Mouse (Mus musculus) liver, adult 2 months (tissue): Measurements from ENCODE around the gene Gpd1l. TPM values are rescaled to one million over a fixed set of nuclear protein-coding genes. Genes with fewer than 3 reads are reported as not detected.
A peak's percentile ranks its signal among the peaks of the same experiment; 100 is the strongest.

Experiments
- DNase-seq: peaks from one replicate; pipeline ENCODE4 v3.0.0-alpha.2; 2011; ENCODE audit warnings: low read depth, low spot score; ENCODE audit errors: extremely low read depth
- H3K27ac ChIP-seq: fragments of 200-500 bp; replicated peaks from 2 replicates; pipeline ENCODE4 v1.5.1; 2012; ENCODE audit warnings: low read depth, mild to moderate bottlenecking, control low read depth, inconsistent platforms, low read length; ENCODE audit not compliant: insufficient read depth
- H3K27me3 ChIP-seq: fragments of 200-500 bp; 2 replicates; pipeline ENCODE4 v1.6.1; 2012; ENCODE audit warnings: mild to moderate bottlenecking, moderate library complexity, low read length, inconsistent platforms; ENCODE audit not compliant: control insufficient read depth, insufficient read depth
- H3K36me3 ChIP-seq: fragments of 200-500 bp; 2 replicates; pipeline ENCODE4 v1.6.1; 2012; ENCODE audit warnings: low read length, inconsistent platforms; ENCODE audit not compliant: control insufficient read depth, insufficient read depth
- H3K4me1 ChIP-seq: fragments of 200-500 bp; 2 replicates; pipeline ENCODE4 v1.6.1; 2011; ENCODE audit warnings: low read length; ENCODE audit not compliant: control insufficient read depth, insufficient read depth
- H3K4me3 ChIP-seq: fragments of 200-500 bp; 2 replicates; pipeline ENCODE4 v1.5.1; 2011; ENCODE audit warnings: low read depth, mild to moderate bottlenecking, control low read depth, low read length, moderate library complexity; ENCODE audit not compliant: insufficient read depth
- H3K79me2 ChIP-seq: fragments of 200-500 bp; 2 replicates; pipeline ENCODE4 v1.6.1; 2012; ENCODE audit warnings: inconsistent platforms, mild to moderate bottlenecking, low read length, moderate library complexity; ENCODE audit not compliant: control insufficient read depth, insufficient read depth
- H3K9ac ChIP-seq: fragments of 200-500 bp; 2 replicates; pipeline ENCODE4 v1.6.1; 2012; ENCODE audit warnings: low read depth, mild to moderate bottlenecking, control low read depth, inconsistent platforms, low read length
- CTCF ChIP-seq: fragments of 200-500 bp; IDR thresholded peaks from 2 replicates; pipeline ENCODE4 v1.5.1; 2011; ENCODE audit warnings: low read depth, low read length, control low read depth
- POLR2A ChIP-seq: fragments of 200-500 bp; IDR thresholded peaks from 2 replicates; pipeline ENCODE4 v1.6.1; 2011; ENCODE audit warnings: low read length, control low read depth; ENCODE audit not compliant: insufficient read depth; ENCODE audit errors: extremely low read depth
- WGBS: fragments of 180-500 bp; shearing (Covaris S2); methylation state at CpG from one replicate; pipeline ENCODE4 v1.1.7; 2018; 5-methylcytosine and 5-hydroxymethylcytosine counted together
- polyA plus RNA-seq: library from polyadenylated mRNA; depleted of rRNA; stranded (reverse); fragments of >200 nt; gene quantifications from 2 replicates; pipeline ENCODE4 v1.2.3, GENCODE M21; 2012
- total RNA-seq: library from RNA; depleted of rRNA; stranded (reverse); fragments of >200 nt; gene quantifications from 2 replicates; pipeline ENCODE4 v1.2.3, GENCODE M21; 2014

Gene Gpd1l
- total and polyA plus RNA-seq, 2 experiments: 12.6 to 21.3 TPM

DNA sequence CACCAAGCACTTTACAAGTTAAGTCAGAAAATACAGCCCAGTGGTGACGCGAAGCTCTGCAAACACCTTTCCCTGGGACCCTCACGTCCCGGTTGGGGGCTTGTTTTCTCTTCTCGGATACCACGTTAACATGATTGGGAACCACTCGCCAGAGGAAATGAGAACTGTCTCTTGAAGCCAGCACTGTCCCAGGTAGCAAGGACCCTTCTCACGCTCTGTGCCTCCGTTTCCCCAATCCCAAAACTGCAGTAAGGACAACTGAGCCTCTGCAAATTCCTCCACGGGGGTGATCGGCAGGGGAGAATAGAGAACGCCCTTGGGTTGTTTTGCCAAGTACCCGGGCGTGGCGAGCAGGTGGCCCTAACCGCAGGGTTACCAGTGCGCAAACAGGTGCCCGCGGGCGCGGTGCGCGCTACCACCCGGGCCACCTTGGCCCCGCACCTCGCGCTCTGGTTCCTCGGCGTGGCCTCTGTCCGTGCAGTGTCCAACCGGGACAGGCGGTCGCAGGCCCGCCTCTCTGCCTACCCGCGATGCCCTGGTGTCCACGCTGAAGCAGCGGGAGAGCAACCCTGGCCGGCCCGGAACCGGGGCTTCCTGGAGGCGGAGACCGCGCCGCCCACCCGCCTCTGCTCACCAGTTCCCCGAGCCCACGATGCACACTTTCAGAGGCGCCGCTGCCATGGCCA lies 607 bp downstream of the Gpd1l start:
- H3K27me3 ChIP-seq: no peaks in the 10 kb centered on the region
- peaks cover 6% of the 10 kb centered on the region for H3K4me1 ChIP-seq
- no peak for TF ChIP-seq CTCF
- TF ChIP-seq POLR2A: no peak
- peak overlapping the region; percentile 70 for H3K4me3 ChIP-seq
- H3K9ac ChIP-seq: peak overlapping the region; percentile 83
- WGBS: under 1% methylated on average over 50 of the region's 50 CpGs
- H3K27ac ChIP-seq: peak overlapping the region; percentile 49
- DNase-seq: no peak
- H3K36me3 ChIP-seq: no peaks in the 10 kb centered on the region
- peaks cover 9% of the 10 kb centered on the region; the same call in 1 of the 2 replicates for H3K79me2 ChIP-seq

DNA sequence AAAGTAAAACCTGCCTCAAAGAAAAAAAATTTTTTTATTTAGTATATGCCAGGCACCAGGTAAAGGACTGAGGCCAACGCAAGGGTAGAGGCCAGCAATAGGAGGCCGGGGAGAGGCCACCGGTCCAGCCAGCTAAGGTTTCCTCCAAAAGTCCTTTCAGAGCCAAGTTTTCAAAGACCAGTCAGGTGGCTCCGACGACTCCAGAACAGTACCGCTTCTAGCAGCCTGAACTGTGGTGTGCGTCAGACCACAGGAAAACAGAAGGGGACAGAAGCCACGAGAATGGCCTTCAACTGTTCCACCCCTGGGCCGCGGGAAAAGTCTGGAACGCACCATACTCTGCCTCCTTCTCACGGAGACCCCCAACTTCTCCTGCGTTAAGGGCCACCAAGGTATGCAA lies 1.2 kb downstream of the Gpd1l start:
- peaks cover 6% of the 10 kb centered on the region for H3K4me1 ChIP-seq
- DNase-seq: peak; percentile 88
- WGBS: 5% methylated on average over 13 of the region's 13 CpGs
- no peak for TF ChIP-seq CTCF
- TF ChIP-seq POLR2A: no peak
- H3K36me3 ChIP-seq: no peaks in the 10 kb centered on the region
- peaks cover 9% of the 10 kb centered on the region; the same call in 1 of the 2 replicates for H3K79me2 ChIP-seq
- H3K4me3 ChIP-seq: peak overlapping the region; percentile 70
- H3K27me3 ChIP-seq: no peaks in the 10 kb centered on the region
- peak overlapping the region; percentile 83 for H3K9ac ChIP-seq
- H3K27ac ChIP-seq: peak overlapping the region; percentile 49

DNA sequence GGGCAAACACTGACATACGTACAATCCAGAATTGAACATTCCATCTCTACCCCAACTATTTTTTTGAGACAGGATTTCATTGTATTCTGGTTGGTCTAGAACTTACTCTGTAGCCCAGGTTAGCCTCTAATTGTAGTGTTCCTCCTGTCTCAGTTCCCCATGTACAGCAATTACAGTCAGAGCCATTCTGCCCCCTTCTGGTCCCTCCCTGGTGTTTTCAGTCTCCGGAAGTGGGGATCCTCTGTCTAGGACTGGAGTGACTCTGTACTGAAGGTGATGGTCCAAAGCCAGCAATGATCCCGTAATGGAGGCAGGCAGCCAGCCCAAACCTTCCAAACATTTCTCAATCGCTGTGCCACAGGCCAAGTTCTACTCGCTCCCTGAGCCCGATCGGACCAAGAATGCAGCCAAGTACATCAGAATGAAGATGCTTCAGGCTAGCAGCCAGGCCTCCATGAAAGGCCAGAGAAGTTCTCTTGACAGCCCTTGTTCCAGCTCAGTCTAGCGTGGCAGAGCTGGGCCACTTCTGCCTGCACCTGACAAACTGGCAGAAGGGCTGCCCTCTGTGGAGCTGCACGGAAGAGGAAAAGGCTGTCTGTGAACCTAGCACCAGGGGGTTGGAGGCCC lies 3.2 kb downstream of the Gpd1l start:
- Histone ChIP-seq H3K4me3 (no peak overlapping the region), H3K4me1 (peaks cover 11% of the 10 kb centered on the region), H3K27ac (peak overlapping the region; percentile 14), H3K36me3 (no peaks in the 10 kb centered on the region), H3K79me2 (peaks cover 14% of the 10 kb centered on the region; the same call in 1 of the 2 replicates), H3K9ac (no peak overlapping the region), H3K27me3 (no peaks in the 10 kb centered on the region)
- TF ChIP-seq POLR2A (no peak), CTCF (peak; percentile 28; the same call in 1 of the 2 replicates)
- peak; percentile 97 for DNase-seq
- 23% methylated on average over 9 of the region's 9 CpGs for WGBS

DNA sequence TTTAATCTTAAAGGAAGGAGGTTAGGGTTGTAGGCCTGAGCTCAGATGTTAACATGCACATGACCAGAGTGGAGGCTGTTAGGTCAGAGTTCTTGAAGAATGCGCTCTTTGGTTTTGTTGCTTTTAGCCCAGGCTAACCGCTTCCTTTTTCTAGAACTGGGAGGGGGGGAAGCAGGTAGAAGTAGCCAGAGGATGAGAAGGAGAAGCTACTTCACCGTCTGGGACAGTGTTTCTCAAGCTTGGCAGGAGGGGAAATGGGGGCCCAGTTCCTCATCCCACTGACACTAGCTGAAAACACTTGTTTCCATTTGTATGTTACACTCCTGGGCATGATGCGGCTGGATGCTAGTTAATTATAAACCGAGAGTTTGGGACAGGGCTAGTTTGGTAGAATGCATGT lies 8.2 kb downstream of the Gpd1l start:
- H3K4me3 ChIP-seq: no peak overlapping the region
- WGBS: 41% methylated on average over 5 of the region's 5 CpGs
- H3K36me3 ChIP-seq: no peaks in the 10 kb centered on the region
- peaks cover 25% of the 10 kb centered on the region; the same call in 1 of the 2 replicates for H3K79me2 ChIP-seq
- TF ChIP-seq POLR2A: no peak
- no peak for TF ChIP-seq CTCF
- peaks cover 35% of the 10 kb centered on the region for H3K4me1 ChIP-seq
- DNase-seq: peak; percentile 73
- no peaks in the 10 kb centered on the region for H3K27me3 ChIP-seq
- peak overlapping the region; percentile 39; the same call in 1 of the 2 replicates for H3K27ac ChIP-seq
- no peak overlapping the region for H3K9ac ChIP-seq

DNA sequence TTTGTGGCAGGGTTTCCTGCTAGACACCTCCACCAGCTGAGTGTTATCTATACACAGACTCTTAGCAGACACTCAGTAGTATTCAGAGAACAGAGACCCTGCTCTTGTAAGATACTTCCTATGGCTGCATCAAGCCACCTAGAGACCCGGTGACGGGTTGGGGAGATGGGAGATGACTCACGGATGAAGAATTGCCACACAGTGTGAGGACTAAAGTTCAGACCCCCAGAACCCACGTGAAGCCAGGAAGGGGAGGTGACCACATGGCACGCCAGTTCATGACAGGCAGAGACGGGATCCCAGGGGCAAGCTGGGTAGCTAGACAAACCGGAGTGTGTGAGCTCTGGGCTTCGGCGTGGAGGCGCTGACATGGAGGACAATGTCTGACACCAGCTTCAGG lies 8.7 kb downstream of the Gpd1l start:
- Histone ChIP-seq H3K27me3 (no peaks in the 10 kb centered on the region), H3K27ac (peak overlapping the region; percentile 39; the same call in 1 of the 2 replicates), H3K4me1 (peaks cover 35% of the 10 kb centered on the region), H3K79me2 (peaks cover 25% of the 10 kb centered on the region; the same call in 1 of the 2 replicates), H3K36me3 (no peaks in the 10 kb centered on the region; the same call in 1 of the 2 replicates), H3K9ac (peak overlapping the region; percentile 25; the same call in 1 of the 2 replicates), H3K4me3 (no peak overlapping the region)
- 27% methylated on average over 10 of the region's 10 CpGs for WGBS
- TF ChIP-seq POLR2A (no peak), CTCF (no peak)
- peak; percentile 48 for DNase-seq

DNA sequence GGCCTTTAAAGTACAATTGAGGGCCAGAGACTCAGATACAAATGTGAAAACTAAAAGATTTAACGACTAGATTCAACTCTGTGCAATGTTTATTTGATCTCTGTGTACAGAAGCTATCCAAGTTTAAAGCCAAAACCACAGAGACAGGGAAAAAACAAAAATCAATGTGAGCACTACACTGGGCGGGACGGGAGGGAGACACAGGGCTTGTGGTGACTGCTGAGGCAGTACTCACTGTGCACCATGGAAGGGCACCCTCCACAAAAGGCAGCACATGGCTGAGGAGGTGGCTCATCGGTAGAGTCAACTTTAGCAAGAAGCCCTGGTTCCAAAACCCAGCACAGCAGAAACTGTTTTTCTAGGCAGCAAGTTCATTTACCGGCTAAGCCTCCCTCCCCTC lies 9.3 kb downstream of the Gpd1l start:
- peak; percentile 87 for DNase-seq
- H3K27me3 ChIP-seq: no peaks in the 10 kb centered on the region
- TF ChIP-seq CTCF: no peak
- no peak for TF ChIP-seq POLR2A
- H3K9ac ChIP-seq: 0 out of 2 replicates have a peak overlapping the region, but pooled peaks have one; percentile 1
- peaks cover 24% of the 10 kb centered on the region; the same call in 1 of the 2 replicates for H3K79me2 ChIP-seq
- H3K4me3 ChIP-seq: no peak overlapping the region
- peak overlapping the region; percentile 65 for H3K27ac ChIP-seq
- H3K4me1 ChIP-seq: peaks cover 35% of the 10 kb centered on the region
- 19% methylated on average over 5 of the region's 5 CpGs for WGBS
- H3K36me3 ChIP-seq: no peaks in the 10 kb centered on the region; the same call in 1 of the 2 replicates
